Mouse (Mus musculus): ENCODE results near the gene Wrap73. TPM values are rescaled to one million over a fixed set of nuclear protein-coding genes. Genes with fewer than 3 reads are reported as not detected.

Wrap73 gene
- polyA plus RNA-seq, 1 experiment from 2014 or later = 43.2 TPM

- Histone ChIP-seq H3K36me3 (ENCODE audit: control insufficient read depth, insufficient read depth, low read length) (no peaks in the 10 kb centered on the region), H3K9ac (replicated peaks; ENCODE audit: low read length) (no peak overlapping the region), H3K27ac (replicated peaks; ENCODE audit: low read depth, low read length) (no peak overlapping the region), H3K9me3 (ENCODE audit: control insufficient read depth, low read length) (no peaks in the 10 kb centered on the region), H3K27me3 (ENCODE audit: control insufficient read depth, insufficient read depth, low read length) (no peaks in the 10 kb centered on the region), H3K4me1 (ENCODE audit: control insufficient read depth, insufficient read depth, low read length) (0 out of 2 replicates have a peak, but pooled peaks cover 5% of the 10 kb centered on the region), H3K4me2 (ENCODE audit: low read length) (no peak overlapping the region), H3K4me3 (replicated peaks; ENCODE audit: low read depth, low read length) (no peak overlapping the region)
- 51% methylated on average over 18 of the region's 18 CpGs for WGBS
- ATAC-seq (ENCODE audit: low FRiP score, low TSS enrichment) (no peak), DNase-seq (peak; percentile 32)
Observed at GRCm38 (mm10) chr4:154109216-154109849, 32.8 kb upstream of the Wrap73 start.

- 0 out of 2 replicates have a peak, but pooled peaks cover 5% of the 10 kb centered on the region for H3K4me1 ChIP-seq (ENCODE audit: control insufficient read depth, insufficient read depth, low read length)
- no peaks in the 10 kb centered on the region for H3K27me3 ChIP-seq (ENCODE audit: control insufficient read depth, insufficient read depth, low read length)
- no peak for ATAC-seq (ENCODE audit: low FRiP score, low TSS enrichment)
- no peak overlapping the region for H3K9ac ChIP-seq (replicated peaks; ENCODE audit: low read length)
- H3K9me3 ChIP-seq (ENCODE audit: control insufficient read depth, low read length) = no peaks in the 10 kb centered on the region
- no peak overlapping the region for H3K4me3 ChIP-seq (replicated peaks; ENCODE audit: low read depth, low read length)
- no peak overlapping the region for H3K4me2 ChIP-seq (ENCODE audit: low read length)
- no peak overlapping the region for H3K27ac ChIP-seq (replicated peaks; ENCODE audit: low read depth, low read length)
- WGBS = 77% methylated on average over 11 of the region's 11 CpGs
- no peaks in the 10 kb centered on the region for H3K36me3 ChIP-seq (ENCODE audit: control insufficient read depth, insufficient read depth, low read length)
- no peak for DNase-seq
Observed at GRCm38 (mm10) chr4:154109850-154110243, 32.3 kb upstream of the Wrap73 start.

- DNase-seq = no peak
- no peaks in the 10 kb centered on the region for H3K27me3 ChIP-seq (ENCODE audit: control insufficient read depth, insufficient read depth, low read length)
Observed at GRCm38 (mm10) chr4:154116421-154116820, 25.8 kb upstream of the Wrap73 start.

GRCm38 (mm10) chr4:154118782-154119181, 23.4 kb upstream of the Wrap73 start:
- DNase-seq (no peak), ATAC-seq (ENCODE audit: low FRiP score, low TSS enrichment) (no peak)
- no peak overlapping the region for H3K9ac ChIP-seq (replicated peaks; ENCODE audit: low read length)
- H3K27me3 ChIP-seq (ENCODE audit: control insufficient read depth, insufficient read depth, low read length) = no peaks in the 10 kb centered on the region
- H3K9me3 ChIP-seq (ENCODE audit: control insufficient read depth, low read length) = no peaks in the 10 kb centered on the region
- H3K27ac ChIP-seq (replicated peaks; ENCODE audit: low read depth, low read length) = no peak overlapping the region
- WGBS = 61% methylated on average over 9 of the region's 9 CpGs
- H3K36me3 ChIP-seq (ENCODE audit: control insufficient read depth, insufficient read depth, low read length) = no peaks in the 10 kb centered on the region
- H3K4me3 ChIP-seq (replicated peaks; ENCODE audit: low read depth, low read length) = no peak overlapping the region
- no peak overlapping the region for H3K4me2 ChIP-seq (ENCODE audit: low read length)
- no peaks in the 10 kb centered on the region for H3K4me1 ChIP-seq (ENCODE audit: control insufficient read depth, insufficient read depth, low read length)

More at GRCm38 (mm10) chr4:154116421-154116820, 25.8 kb upstream of the Wrap73 start:
- H3K36me3 ChIP-seq (ENCODE audit: control insufficient read depth, insufficient read depth, low read length) = no peaks in the 10 kb centered on the region
- H3K9me3 ChIP-seq (ENCODE audit: control insufficient read depth, low read length) = no peaks in the 10 kb centered on the region
- no peak overlapping the region for H3K4me2 ChIP-seq (ENCODE audit: low read length)
- H3K27ac ChIP-seq (replicated peaks; ENCODE audit: low read depth, low read length) = no peak overlapping the region
- H3K9ac ChIP-seq (replicated peaks; ENCODE audit: low read length) = no peak overlapping the region
- H3K4me1 ChIP-seq (ENCODE audit: control insufficient read depth, insufficient read depth, low read length) = no peaks in the 10 kb centered on the region
- H3K4me3 ChIP-seq (replicated peaks; ENCODE audit: low read depth, low read length) = no peak overlapping the region
- 46% methylated on average over 7 of the region's 7 CpGs for WGBS
- no peak for ATAC-seq (ENCODE audit: low FRiP score, low TSS enrichment)

GRCm38 (mm10) chr4:154119208-154119607, 23.0 kb upstream of the Wrap73 start:
- Histone ChIP-seq H3K27me3 (ENCODE audit: control insufficient read depth, insufficient read depth, low read length) (no peaks in the 10 kb centered on the region), H3K9me3 (ENCODE audit: control insufficient read depth, low read length) (no peaks in the 10 kb centered on the region), H3K4me3 (replicated peaks; ENCODE audit: low read depth, low read length) (no peak overlapping the region), H3K9ac (replicated peaks; ENCODE audit: low read length) (no peak overlapping the region), H3K27ac (replicated peaks; ENCODE audit: low read depth, low read length) (no peak overlapping the region), H3K4me1 (ENCODE audit: control insufficient read depth, insufficient read depth, low read length) (no peaks in the 10 kb centered on the region), H3K4me2 (ENCODE audit: low read length) (no peak overlapping the region), H3K36me3 (ENCODE audit: control insufficient read depth, insufficient read depth, low read length) (no peaks in the 10 kb centered on the region)
- 82% methylated on average over 9 of the region's 9 CpGs for WGBS
- DNase-seq (no peak), ATAC-seq (ENCODE audit: low FRiP score, low TSS enrichment) (no peak)

GRCm38 (mm10) chr4:154121800-154122199, 20.4 kb upstream of the Wrap73 start:
- Histone ChIP-seq H3K9me3 (ENCODE audit: control insufficient read depth, low read length) (no peaks in the 10 kb centered on the region), H3K27me3 (ENCODE audit: control insufficient read depth, insufficient read depth, low read length) (no peaks in the 10 kb centered on the region), H3K4me3 (replicated peaks; ENCODE audit: low read depth, low read length) (no peak overlapping the region), H3K9ac (replicated peaks; ENCODE audit: low read length) (no peak overlapping the region), H3K4me2 (ENCODE audit: low read length) (no peak overlapping the region), H3K36me3 (ENCODE audit: control insufficient read depth, insufficient read depth, low read length) (no peaks in the 10 kb centered on the region), H3K27ac (replicated peaks; ENCODE audit: low read depth, low read length) (no peak overlapping the region), H3K4me1 (ENCODE audit: control insufficient read depth, insufficient read depth, low read length) (no peaks in the 10 kb centered on the region)
- no peak for ATAC-seq (ENCODE audit: low FRiP score, low TSS enrichment)
- no peak for DNase-seq
- WGBS = 80% methylated on average over 11 of the region's 11 CpGs

- no peak for ATAC-seq (ENCODE audit: low FRiP score, low TSS enrichment)
- Histone ChIP-seq H3K27ac (replicated peaks; ENCODE audit: low read depth, low read length) (no peak overlapping the region), H3K9me3 (ENCODE audit: control insufficient read depth, low read length) (no peaks in the 10 kb centered on the region), H3K27me3 (ENCODE audit: control insufficient read depth, insufficient read depth, low read length) (no peaks in the 10 kb centered on the region), H3K9ac (replicated peaks; ENCODE audit: low read length) (no peak overlapping the region), H3K36me3 (ENCODE audit: control insufficient read depth, insufficient read depth, low read length) (no peaks in the 10 kb centered on the region), H3K4me1 (ENCODE audit: control insufficient read depth, insufficient read depth, low read length) (no peaks in the 10 kb centered on the region), H3K4me2 (ENCODE audit: low read length) (no peak overlapping the region), H3K4me3 (replicated peaks; ENCODE audit: low read depth, low read length) (no peak overlapping the region)
- no peak for DNase-seq
- 73% methylated on average over 7 of the region's 7 CpGs for WGBS
Observed at GRCm38 (mm10) chr4:154122374-154122773, 19.8 kb upstream of the Wrap73 start.

GRCm38 (mm10) chr4:154123553-154123952, 18.6 kb upstream of the Wrap73 start:
- Histone ChIP-seq H3K27ac (replicated peaks; ENCODE audit: low read depth, low read length) (no peak overlapping the region), H3K9ac (replicated peaks; ENCODE audit: low read length) (no peak overlapping the region), H3K9me3 (ENCODE audit: control insufficient read depth, low read length) (no peaks in the 10 kb centered on the region), H3K36me3 (ENCODE audit: control insufficient read depth, insufficient read depth, low read length) (no peaks in the 10 kb centered on the region), H3K4me2 (ENCODE audit: low read length) (no peak overlapping the region), H3K27me3 (ENCODE audit: control insufficient read depth, insufficient read depth, low read length) (no peaks in the 10 kb centered on the region), H3K4me1 (ENCODE audit: control insufficient read depth, insufficient read depth, low read length) (no peaks in the 10 kb centered on the region), H3K4me3 (replicated peaks; ENCODE audit: low read depth, low read length) (no peak overlapping the region)
- no peak for DNase-seq
- ATAC-seq (ENCODE audit: low FRiP score, low TSS enrichment) = no peak
- 87% methylated on average over 6 of the region's 6 CpGs for WGBS

GRCm38 (mm10) chr4:154125202-154125601, 17.0 kb upstream of the Wrap73 start:
- no peaks in the 10 kb centered on the region for H3K4me1 ChIP-seq (ENCODE audit: control insufficient read depth, insufficient read depth, low read length)
- H3K27me3 ChIP-seq (ENCODE audit: control insufficient read depth, insufficient read depth, low read length) = no peaks in the 10 kb centered on the region
- WGBS = 71% methylated on average over 5 of the region's 5 CpGs
- no peaks in the 10 kb centered on the region for H3K36me3 ChIP-seq (ENCODE audit: control insufficient read depth, insufficient read depth, low read length)
- H3K9ac ChIP-seq (replicated peaks; ENCODE audit: low read length) = no peak overlapping the region
- H3K9me3 ChIP-seq (ENCODE audit: control insufficient read depth, low read length) = no peaks in the 10 kb centered on the region
- no peak overlapping the region for H3K4me2 ChIP-seq (ENCODE audit: low read length)
- H3K4me3 ChIP-seq (replicated peaks; ENCODE audit: low read depth, low read length) = no peak overlapping the region
- H3K27ac ChIP-seq (replicated peaks; ENCODE audit: low read depth, low read length) = no peak overlapping the region
- ATAC-seq (ENCODE audit: low FRiP score, low TSS enrichment) (no peak), DNase-seq (no peak)

Data from midbrain, embryonic 14.5 days (tissue).